Mouse (Mus musculus) E14TG2a.4 (cell line): ENCODE results near the gene Zfp14.

Experiments used
- H3K27me3 ChIP-seq: 2 replicates; pipeline ENCODE4 v1.6.1; 2014; ENCODE audit warnings: low read length, control low read depth; ENCODE audit not compliant: insufficient read depth
- H3K36me3 ChIP-seq: 2 replicates; pipeline ENCODE4 v1.6.1; 2014; ENCODE audit warnings: low read length, control low read depth; ENCODE audit not compliant: insufficient read depth
- H3K4me1 ChIP-seq: replicated peaks from 2 replicates; pipeline ENCODE4 v1.6.1; 2014; ENCODE audit warnings: low read depth, low read length, control low read depth
- H3K4me3 ChIP-seq: replicated peaks from 2 replicates; pipeline ENCODE4 v1.5.1; 2014; ENCODE audit warnings: mild to moderate bottlenecking, low read length
- H3K9me3 ChIP-seq: 2 replicates; pipeline ENCODE4 v1.6.1; 2014; ENCODE audit warnings: low read length, control low read depth
- CTCF ChIP-seq: conservative IDR thresholded peaks from 2 replicates; pipeline ENCODE4 v1.5.1; 2014; ENCODE audit warnings: low read length
- NANOG ChIP-seq: IDR thresholded peaks from 2 replicates; pipeline ENCODE4 v1.6.1; 2014; ENCODE audit warnings: borderline replicate concordance, low read length, mixed read lengths
- POU5F1 ChIP-seq: IDR thresholded peaks from 2 replicates; pipeline ENCODE4 v1.6.1; 2014; ENCODE audit warnings: low read length, borderline replicate concordance

Zfp14 gene

DNA sequence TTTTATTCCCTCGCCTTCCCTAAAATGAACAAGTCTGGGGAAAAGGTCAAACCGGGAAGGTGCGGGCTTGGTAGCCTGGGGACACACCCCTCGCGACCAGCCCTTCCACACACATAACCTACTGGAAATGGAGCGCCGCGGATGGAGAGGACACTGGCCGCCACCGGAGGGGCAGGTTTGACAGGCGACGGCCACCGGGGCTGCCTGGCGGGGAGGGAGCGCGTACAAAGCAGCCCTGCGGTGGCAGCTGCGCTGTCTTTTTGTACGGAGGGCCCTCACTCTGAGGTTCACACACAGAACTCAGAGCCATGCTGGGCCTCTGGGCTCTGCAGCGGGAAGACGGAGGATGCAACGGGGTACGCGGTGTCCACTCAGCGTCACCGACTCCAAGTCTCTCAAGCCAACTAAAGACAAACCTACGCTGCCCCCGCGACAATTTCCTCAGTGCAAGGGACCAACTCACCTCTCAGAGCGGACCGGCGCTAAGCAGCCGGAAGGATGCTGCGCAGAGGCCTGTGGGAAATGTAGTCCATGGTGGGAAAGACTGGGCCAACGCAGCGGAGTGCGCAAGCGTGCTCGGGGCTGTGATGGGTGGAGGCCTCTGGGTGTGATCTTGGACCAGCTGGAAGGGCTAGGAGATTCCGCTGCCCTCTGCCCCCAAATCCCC, at the start of gene Zfp14:
Gene Zfp14 (minus strand): TSS at position 499 of the 667 bp plus-strand sequence.
- no peaks in the 10 kb centered on the region for H3K9me3 ChIP-seq
- H3K4me1 ChIP-seq, result peaks cover 17% of the 10 kb centered on the region
- H3K36me3 ChIP-seq, result peaks cover 9% of the 10 kb centered on the region
- no peak for TF ChIP-seq CTCF
- TF ChIP-seq NANOG, result no peak
- TF ChIP-seq POU5F1, result no peak
- H3K27me3 ChIP-seq, result no peaks in the 10 kb centered on the region
- peak within 1 kb of the TSS; percentile 88 for H3K4me3 ChIP-seq

DNA sequence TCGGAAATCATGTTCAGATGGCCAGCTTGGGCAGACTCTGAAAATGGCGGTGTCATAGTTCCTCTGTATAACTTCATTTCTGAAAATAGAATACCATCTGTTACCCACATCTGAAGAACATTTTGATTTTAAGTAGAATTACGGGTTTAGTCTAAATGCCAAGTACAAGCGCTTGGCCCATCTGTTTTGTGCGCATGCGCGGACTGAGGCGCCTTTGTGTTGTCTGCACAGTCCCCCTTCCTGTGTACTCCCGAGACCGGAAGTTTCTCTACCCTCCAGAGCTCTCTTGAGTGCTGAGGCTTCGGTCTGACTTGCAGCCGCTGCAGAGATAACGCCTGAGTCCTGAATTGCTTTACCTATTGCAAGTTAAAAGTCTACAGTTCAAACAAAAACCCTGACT, 48.1 kb upstream of the Zfp14 start:
- H3K4me3 ChIP-seq, result peak overlapping the region; percentile 57
- H3K27me3 ChIP-seq, result no peaks in the 10 kb centered on the region
- peaks cover 41% of the 10 kb centered on the region for H3K4me1 ChIP-seq
- peaks cover 36% of the 10 kb centered on the region for H3K36me3 ChIP-seq
- TF ChIP-seq POU5F1 (no peak), NANOG (no peak), CTCF (no peak)
- no peaks in the 10 kb centered on the region for H3K9me3 ChIP-seq

DNA sequence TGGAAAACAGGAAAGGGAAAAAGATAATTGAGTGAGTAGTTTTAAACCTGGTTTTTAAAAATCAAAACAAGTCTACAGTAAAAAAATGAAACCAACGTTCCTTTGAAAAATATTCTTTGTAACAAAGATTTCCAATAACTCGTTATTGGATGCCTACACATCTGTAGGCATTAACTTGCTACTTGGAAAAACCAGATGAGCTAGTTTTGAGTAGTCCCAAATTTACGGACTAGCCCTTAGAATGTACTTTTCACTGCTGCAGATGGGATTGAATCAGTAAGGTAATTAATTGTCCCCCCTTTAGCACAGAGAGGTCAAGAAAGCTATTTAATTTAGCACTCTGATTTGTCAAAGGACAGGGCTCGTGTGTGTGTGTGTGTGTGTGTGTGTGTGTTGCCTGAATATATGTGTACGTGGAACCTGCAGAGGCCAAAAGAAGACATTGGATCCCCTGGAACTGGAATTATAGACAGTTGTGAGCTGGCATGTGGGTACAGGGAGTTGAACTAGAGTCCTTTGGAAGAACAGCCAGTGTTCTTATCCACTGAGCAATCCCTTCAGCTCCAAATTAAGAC, 44.5 kb upstream of the Zfp14 start:
- H3K27me3 ChIP-seq, result no peaks in the 10 kb centered on the region

DNA sequence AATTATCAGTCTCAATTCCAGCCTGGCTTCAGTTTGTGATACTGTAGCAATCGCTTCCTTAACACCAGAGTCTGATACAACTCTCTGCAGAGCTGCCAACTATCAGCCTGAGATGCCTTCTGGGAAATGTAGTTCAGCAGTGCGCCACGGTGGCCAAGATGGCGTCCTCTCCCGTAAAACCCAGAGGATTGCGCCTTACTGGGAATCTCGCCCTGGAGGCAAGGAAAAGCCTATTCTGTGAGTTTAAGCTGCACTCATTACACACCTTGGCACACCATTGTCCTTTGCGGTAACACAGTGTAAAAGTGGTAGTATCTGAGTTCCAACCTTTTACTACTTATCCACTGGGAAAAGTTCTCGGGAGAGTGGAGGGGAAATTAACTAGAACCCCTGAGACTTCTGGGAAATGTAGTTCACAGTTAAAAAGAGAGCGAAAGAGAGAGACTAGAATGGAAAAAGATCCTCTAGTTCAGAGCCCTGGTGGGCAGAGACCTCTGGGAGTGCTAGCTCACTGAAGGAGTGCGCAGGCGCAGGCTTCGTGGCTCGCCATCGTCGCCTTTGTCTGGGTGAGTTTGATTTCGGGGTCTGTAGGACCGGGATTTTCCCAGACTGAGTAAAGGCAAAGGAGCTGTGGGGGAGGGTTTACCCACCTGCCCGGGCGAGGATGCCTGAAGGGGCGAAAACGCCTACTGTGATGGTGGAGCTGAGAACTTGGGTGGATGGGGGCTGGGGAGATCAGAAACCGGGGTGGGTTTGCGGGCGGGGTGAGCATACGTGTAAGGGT, 43.7 kb upstream of the Zfp14 start, which contains the start of gene Zfp260:
Gene Zfp260 (plus strand): TSS at position 132 of the 784 bp plus-strand sequence.
- H3K4me3 ChIP-seq, result peak within 1 kb of the TSS; percentile 89
- TF ChIP-seq CTCF, result no peak
- TF ChIP-seq POU5F1, result no peak
- TF ChIP-seq NANOG, result no peak
- H3K27me3 ChIP-seq, result no peaks in the 10 kb centered on the region
- peaks cover 62% of the 10 kb centered on the region for H3K4me1 ChIP-seq
- no peaks in the 10 kb centered on the region for H3K9me3 ChIP-seq
- peaks cover 3% of the 10 kb centered on the region; the same call in 1 of the 2 replicates for H3K36me3 ChIP-seq

More for the DNA sequence above, 44.5 kb upstream of the Zfp14 start:
- Histone ChIP-seq H3K4me3 (peak overlapping the region; percentile 89), H3K9me3 (no peaks in the 10 kb centered on the region), H3K36me3 (peaks cover 9% of the 10 kb centered on the region; the same call in 1 of the 2 replicates), H3K4me1 (peaks cover 68% of the 10 kb centered on the region)
- TF ChIP-seq POU5F1 (no peak), NANOG (no peak), CTCF (no peak)

DNA sequence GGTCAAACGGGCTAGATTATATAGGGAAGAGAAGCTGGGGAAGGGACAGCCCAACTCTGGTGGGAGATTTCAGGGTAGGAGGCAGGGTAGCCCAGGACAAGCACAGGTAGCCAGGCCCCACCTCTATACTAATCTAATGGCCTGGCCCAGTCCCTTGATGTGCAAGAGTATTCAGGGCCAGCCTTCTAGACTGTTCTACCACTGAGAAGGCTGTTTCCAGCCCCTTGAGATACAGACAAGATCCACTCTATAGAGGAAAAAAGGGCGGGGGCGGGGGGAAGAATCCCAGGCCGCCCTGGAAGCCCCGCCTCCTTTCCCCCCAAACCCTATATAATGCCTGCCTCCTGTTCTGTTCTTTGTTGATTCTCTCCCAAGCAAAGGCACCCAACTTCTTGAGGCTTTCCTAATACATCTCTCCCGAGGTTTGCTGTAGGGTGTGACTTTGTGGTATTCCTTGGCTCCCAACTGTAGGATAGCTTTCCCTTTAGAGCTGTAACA, 42.8 kb upstream of the Zfp14 start:
- no peak for TF ChIP-seq CTCF
- no peak for TF ChIP-seq POU5F1
- no peak for TF ChIP-seq NANOG
- no peaks in the 10 kb centered on the region for H3K27me3 ChIP-seq
- H3K4me3 ChIP-seq, result peak overlapping the region; percentile 89
- peaks cover 62% of the 10 kb centered on the region for H3K4me1 ChIP-seq
- peaks cover 3% of the 10 kb centered on the region; the same call in 1 of the 2 replicates for H3K36me3 ChIP-seq
- H3K9me3 ChIP-seq, result no peaks in the 10 kb centered on the region

DNA sequence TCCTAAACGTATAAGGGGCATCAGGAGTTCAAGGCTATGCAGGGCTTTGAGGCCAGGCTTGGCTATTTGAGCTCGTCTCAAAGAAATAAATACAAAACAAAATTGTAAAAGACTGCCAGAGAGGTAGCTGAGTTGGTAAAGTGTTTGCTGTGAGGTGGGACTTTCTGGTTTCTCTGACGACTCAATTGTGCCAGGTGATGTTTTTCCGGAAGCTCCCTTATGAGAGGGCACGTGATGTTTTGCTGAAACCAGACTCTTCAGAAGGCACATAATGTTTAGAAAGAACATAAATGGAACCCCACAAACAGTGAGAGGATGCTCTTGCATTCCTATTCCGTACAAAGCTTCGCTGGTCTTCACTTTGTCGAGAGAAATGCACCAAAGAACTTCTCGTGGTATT, 41.5 kb upstream of the Zfp14 start:
- H3K27me3 ChIP-seq, result no peaks in the 10 kb centered on the region
- peaks cover 64% of the 10 kb centered on the region for H3K4me1 ChIP-seq
- H3K4me3 ChIP-seq, result no peak overlapping the region
- no peak for TF ChIP-seq CTCF
- no peak for TF ChIP-seq POU5F1
- no peak for TF ChIP-seq NANOG
- H3K36me3 ChIP-seq, result 0 out of 2 replicates have a peak, but pooled peaks cover 3% of the 10 kb centered on the region
- no peaks in the 10 kb centered on the region for H3K9me3 ChIP-seq

DNA sequence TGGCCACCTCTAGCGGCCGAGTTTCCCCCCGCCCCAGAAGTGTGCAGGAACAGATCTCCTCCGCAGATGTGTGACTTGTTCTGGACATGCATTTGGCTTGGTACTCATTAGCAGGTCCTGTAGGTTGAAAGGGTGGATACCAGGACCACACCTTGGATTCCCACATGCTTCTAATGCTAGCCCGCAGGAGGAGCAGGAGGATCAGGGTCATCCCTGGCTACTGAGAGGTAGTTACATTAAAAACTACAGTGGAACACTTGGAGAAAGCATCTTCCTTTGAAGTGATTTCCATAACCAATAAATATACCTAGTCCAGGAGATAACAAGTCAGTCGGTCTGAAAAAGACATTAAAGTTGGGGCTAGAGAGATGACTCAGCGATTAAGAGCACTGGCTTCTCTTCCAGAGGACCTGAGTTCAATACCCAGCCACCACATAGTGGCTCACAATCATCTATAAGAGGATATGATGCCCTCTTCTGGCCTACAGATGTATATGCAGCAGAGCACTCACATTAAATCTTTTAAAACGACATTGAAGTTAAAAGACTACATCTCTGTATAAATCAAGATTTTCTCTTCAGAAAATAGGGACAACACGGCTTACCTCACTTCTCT, 39.9 kb upstream of the Zfp14 start:
- no peaks in the 10 kb centered on the region for H3K9me3 ChIP-seq
- H3K4me3 ChIP-seq, result peak overlapping the region; percentile 94
- TF ChIP-seq CTCF, result peak; percentile 54
- TF ChIP-seq POU5F1, result no peak
- no peak for TF ChIP-seq NANOG
- H3K36me3 ChIP-seq, result peaks cover 11% of the 10 kb centered on the region
- H3K27me3 ChIP-seq, result no peaks in the 10 kb centered on the region
- H3K4me1 ChIP-seq, result peaks cover 70% of the 10 kb centered on the region
